Mouse (Mus musculus): Measurements from ENCODE around the gene Gm4952. TPM values are rescaled to one million over a fixed set of nuclear protein-coding genes. Genes with fewer than 3 reads are reported as not detected.
"Not testable (repeated sequence)": the region's sequence is repeated elsewhere in the genome, so short reads cannot be mapped to it uniquely, and the experiment has no call there.

Gene Gm4952
- polyA plus RNA-seq, 1 experiment, result not detected

DNA sequence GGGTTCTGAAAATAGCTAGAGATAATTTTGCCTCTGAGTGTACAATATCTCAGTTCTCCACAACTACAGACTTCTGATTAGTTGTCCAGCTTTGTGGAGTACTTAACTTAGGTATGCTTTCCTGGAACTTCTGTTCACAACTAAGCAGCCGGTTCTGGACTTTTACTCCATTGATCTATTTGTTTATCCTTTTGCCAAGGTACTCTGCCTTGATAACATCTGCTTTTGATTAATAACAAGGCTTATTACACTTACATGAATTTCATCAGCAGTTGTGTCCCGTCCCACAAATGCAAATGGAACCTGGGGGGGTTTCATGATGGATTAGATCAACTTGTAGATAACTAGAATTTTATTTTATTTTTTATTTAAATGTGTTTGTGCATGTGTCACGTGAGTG, 37.1 kb downstream of the Gm4952 start:
- no peak for DNase-seq
- no peak for TF ChIP-seq CTCF (IDR thresholded peaks at IDR 0.05; ENCODE audit: insufficient read depth, low read length)
- no peak for TF ChIP-seq POLR2A (IDR thresholded peaks at IDR 0.05; ENCODE audit: borderline replicate concordance, extremely low read depth, low read depth, low read length)
- 61% methylated on average over 3 of the region's 3 CpGs for WGBS
- Histone ChIP-seq H3K4me1 (ENCODE audit: control insufficient read depth, insufficient read depth, low read length) (no peaks in the 10 kb centered on the region), H3K4me3 (replicated peaks; ENCODE audit: extremely low read depth, low read depth, low read length) (no peak overlapping the region)

DNA sequence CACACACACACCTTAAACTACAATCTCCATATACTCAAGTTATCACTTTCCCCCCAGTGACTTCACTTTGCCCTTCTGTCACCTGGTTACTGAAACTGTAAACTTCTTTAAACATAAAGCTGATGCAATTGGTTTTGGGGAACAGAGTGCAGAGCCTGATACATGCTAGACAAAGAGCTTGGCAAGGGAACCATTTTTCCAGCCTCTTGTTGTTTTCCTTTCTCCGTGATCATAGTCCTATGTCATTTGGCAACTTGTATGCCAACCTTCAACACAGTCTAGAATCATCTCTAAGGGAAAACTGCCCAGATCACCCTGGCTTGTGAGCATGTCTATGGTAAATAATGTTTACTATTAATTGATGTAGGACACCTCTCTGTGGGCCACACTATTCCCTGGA, 38.3 kb downstream of the Gm4952 start:
- H3K4me3 ChIP-seq (replicated peaks; ENCODE audit: extremely low read depth, low read depth, low read length), result no peak overlapping the region
- TF ChIP-seq CTCF (IDR thresholded peaks at IDR 0.05; ENCODE audit: insufficient read depth, low read length) (no peak), POLR2A (IDR thresholded peaks at IDR 0.05; ENCODE audit: borderline replicate concordance, extremely low read depth, low read depth, low read length) (no peak)
- WGBS, result 64% methylated on average over 1 of the region's 1 CpGs
- no peak for DNase-seq
- H3K4me1 ChIP-seq (ENCODE audit: control insufficient read depth, insufficient read depth, low read length), result no peaks in the 10 kb centered on the region

DNA sequence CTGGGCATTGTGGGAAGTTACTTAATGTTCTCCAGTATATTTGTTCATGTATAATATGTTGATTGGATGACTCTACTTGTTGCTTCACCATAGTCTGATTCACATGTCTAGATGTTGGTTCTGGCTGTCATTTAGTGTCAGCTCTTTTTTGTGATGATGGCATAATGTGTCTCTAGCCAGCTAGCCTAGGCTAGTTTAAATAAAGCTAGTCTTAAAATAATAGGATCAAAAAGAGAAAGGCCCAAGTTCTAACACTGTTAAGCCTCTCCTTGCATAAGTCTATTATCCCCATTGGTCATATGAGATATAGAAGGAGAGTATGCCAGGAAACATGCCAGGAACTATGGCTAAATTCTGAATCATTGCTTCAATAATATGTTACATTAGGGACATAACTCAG, 49.7 kb downstream of the Gm4952 start:
- no peak overlapping the region for H3K4me3 ChIP-seq (replicated peaks; ENCODE audit: extremely low read depth, low read depth, low read length)
- DNase-seq, result no peak
- no peaks in the 10 kb centered on the region for H3K4me1 ChIP-seq (ENCODE audit: control insufficient read depth, insufficient read depth, low read length)
- TF ChIP-seq CTCF (IDR thresholded peaks at IDR 0.05; ENCODE audit: insufficient read depth, low read length), result no peak
- no peak for TF ChIP-seq POLR2A (IDR thresholded peaks at IDR 0.05; ENCODE audit: borderline replicate concordance, extremely low read depth, low read depth, low read length)

DNA sequence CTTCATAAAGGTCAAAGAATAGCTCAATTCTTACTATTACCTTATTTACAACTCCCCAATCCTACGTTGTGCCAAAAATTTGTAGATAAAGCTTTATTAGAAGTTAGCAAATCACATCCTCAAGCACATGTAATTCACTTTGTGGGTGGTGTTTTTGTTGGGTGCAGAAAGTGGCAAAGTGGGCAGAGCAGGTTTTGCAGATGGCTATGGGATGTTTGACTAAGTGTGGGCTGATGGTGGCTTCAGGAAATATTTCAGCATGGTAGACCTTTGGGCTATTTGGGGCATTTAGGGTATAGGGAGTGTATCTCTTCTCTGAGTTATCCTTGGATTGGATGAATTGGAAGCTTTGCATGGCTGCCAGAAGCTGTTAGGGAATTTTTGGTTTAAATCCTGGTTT, 66.4 kb downstream of the Gm4952 start:
- TF ChIP-seq CTCF (IDR thresholded peaks at IDR 0.05; ENCODE audit: insufficient read depth, low read length) (no peak), POLR2A (IDR thresholded peaks at IDR 0.05; ENCODE audit: borderline replicate concordance, extremely low read depth, low read depth, low read length) (no peak)
- Histone ChIP-seq H3K4me1 (ENCODE audit: control insufficient read depth, insufficient read depth, low read length) (no peaks in the 10 kb centered on the region), H3K4me3 (replicated peaks; ENCODE audit: extremely low read depth, low read depth, low read length) (no peak overlapping the region)
- no peak for DNase-seq
- 69% methylated on average over 1 of the region's 1 CpGs for WGBS

DNA sequence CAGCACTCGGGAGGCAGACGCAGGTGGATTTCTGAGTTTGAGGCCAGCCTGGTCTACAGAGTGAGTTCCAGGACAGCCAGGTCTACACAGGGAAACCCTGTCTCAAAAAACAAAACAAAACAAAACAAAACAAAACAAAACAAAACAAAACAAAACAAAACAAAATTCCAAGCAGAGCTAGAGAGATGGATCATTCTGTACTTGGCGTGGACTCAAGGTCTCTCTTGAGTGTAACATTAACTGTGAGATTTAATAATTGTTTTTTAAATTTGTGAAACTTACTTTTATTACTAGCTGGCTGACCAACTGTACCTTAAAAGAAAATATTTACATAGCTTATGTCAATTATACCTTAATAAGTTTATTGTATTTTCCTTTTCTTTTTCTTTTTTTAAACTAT, 68.8 kb downstream of the Gm4952 start:
- H3K4me1 ChIP-seq (ENCODE audit: control insufficient read depth, insufficient read depth, low read length); DNase-seq; H3K4me3 ChIP-seq (replicated peaks; ENCODE audit: extremely low read depth, low read depth, low read length): not testable (repeated sequence)
- WGBS, result 95% methylated on average over 3 of the region's 3 CpGs

DNA sequence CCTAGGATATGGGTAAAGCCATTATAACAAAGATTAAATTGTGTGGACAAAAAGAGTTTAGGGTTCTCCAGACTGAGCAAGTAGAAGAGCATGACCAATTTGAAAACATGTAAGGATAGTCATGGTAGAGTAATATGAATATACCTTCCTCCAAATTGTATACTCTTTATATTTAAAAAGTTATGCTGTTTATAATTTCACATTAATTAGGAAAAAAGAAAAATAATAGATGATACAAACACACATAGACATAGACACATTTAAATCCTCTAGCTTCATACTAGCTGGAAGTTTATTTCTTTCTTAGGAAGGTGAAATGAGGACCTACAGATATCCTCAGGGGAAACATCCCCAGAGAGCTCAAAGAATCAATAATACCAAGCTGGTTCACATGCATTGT, 70.4 kb downstream of the Gm4952 start, which contains the start of gene Olfr1442:
Olfr1442 (plus strand) TSS at position 301 of the 400 bp plus-strand sequence.
- no peaks in the 10 kb centered on the region for H3K4me1 ChIP-seq (ENCODE audit: control insufficient read depth, insufficient read depth, low read length)
- H3K4me3 ChIP-seq (replicated peaks; ENCODE audit: extremely low read depth, low read depth, low read length), result no peak within 1 kb of the TSS
- TF ChIP-seq POLR2A (IDR thresholded peaks at IDR 0.05; ENCODE audit: borderline replicate concordance, extremely low read depth, low read depth, low read length) (no peak), CTCF (IDR thresholded peaks at IDR 0.05; ENCODE audit: insufficient read depth, low read length) (no peak)
- DNase-seq, result no peak

DNA sequence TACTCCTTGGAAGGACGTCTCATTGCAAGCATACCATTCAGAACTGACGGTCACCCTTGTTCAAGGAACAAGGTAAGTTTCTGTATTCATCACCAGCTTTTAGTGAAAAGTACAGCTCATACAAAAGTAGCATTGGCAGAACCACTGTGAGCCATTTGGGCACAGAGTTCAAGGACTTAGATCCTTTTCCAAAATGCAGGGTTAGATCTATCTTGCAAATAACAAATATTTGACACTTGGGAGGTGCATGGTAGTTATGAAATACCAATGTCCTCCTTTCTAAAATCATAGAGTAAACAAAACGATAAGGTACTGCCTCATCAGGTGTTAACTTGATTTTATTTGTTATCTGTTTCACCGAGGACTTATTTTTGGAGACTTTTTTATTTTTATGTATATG, 71.3 kb downstream of the Gm4952 start:
- TF ChIP-seq CTCF (IDR thresholded peaks at IDR 0.05; ENCODE audit: insufficient read depth, low read length) (no peak), POLR2A (IDR thresholded peaks at IDR 0.05; ENCODE audit: borderline replicate concordance, extremely low read depth, low read depth, low read length) (no peak)

DNA sequence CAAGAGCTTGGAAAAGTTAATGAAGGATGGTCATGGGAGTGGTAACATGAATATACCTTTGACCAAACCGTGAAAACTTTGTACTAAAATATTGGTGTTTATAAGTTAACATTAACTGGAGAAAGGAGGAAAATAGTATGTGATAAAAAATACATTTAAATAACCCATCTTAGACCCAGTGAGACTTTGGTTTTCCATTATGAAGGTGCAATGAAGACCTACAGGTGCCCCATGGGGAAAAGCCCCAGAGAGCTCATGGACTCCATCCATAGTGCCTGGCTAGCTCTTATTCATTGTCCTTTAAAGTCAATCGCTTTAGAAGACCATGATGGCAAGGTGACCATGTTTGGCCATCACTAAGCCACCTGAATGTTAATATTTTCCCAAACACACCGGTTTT, 78.0 kb downstream of the Gm4952 start, which contains the start of gene Olfr1443:
Olfr1443 (plus strand) TSS at position 301 of the 400 bp plus-strand sequence.
- TF ChIP-seq POLR2A (IDR thresholded peaks at IDR 0.05; ENCODE audit: borderline replicate concordance, extremely low read depth, low read depth, low read length), result no peak
- TF ChIP-seq CTCF (IDR thresholded peaks at IDR 0.05; ENCODE audit: insufficient read depth, low read length), result no peak
- WGBS, result 65% methylated on average over 3 of the region's 3 CpGs
- DNase-seq, result no peak
- Histone ChIP-seq H3K4me1 (ENCODE audit: control insufficient read depth, insufficient read depth, low read length) (no peaks in the 10 kb centered on the region), H3K4me3 (replicated peaks; ENCODE audit: extremely low read depth, low read depth, low read length) (no peak within 1 kb of the TSS)

More for the DNA sequence above, 71.3 kb downstream of the Gm4952 start:
- Histone ChIP-seq H3K4me1 (ENCODE audit: control insufficient read depth, insufficient read depth, low read length) (no peaks in the 10 kb centered on the region), H3K4me3 (replicated peaks; ENCODE audit: extremely low read depth, low read depth, low read length) (no peak overlapping the region)
- WGBS, result 79% methylated on average over 4 of the region's 4 CpGs
- no peak for DNase-seq

Other genes with a start within 250 kb of the Gm4952 start
- gene Olfr1440, start 212.7 kb upstream of the Gm4952 start, polyA plus RNA-seq (2012; rRNA removed), result not detected in 2 replicates
- not detected in 2 replicates for gene Olfr1441, start 182.5 kb upstream of the Gm4952 start, polyA plus RNA-seq (2012; rRNA removed)
- not detected in 2 replicates for gene Pfpl, start 172.1 kb upstream of the Gm4952 start, polyA plus RNA-seq (2012; rRNA removed)
- 22.2 and 35.3 TPM in 2 replicates for gene Mpeg1, start 139.2 kb upstream of the Gm4952 start, polyA plus RNA-seq (2012; rRNA removed)
- gene Dtx4, start 98.5 kb upstream of the Gm4952 start, polyA plus RNA-seq (2012; rRNA removed), result 10.3 and 13.8 TPM in 2 replicates
- gene Fam111a, start 54.2 kb upstream of the Gm4952 start, polyA plus RNA-seq (2012; rRNA removed), result 1.4 and 2.8 TPM in 2 replicates
- not detected in 2 replicates for gene Glyat, start 33.3 kb downstream of the Gm4952 start, polyA plus RNA-seq (2012; rRNA removed)
- not detected in 2 replicates for gene Olfr1442, start 70.5 kb downstream of the Gm4952 start, polyA plus RNA-seq (2012; rRNA removed)
- gene Olfr1443, start 78.1 kb downstream of the Gm4952 start, polyA plus RNA-seq (2012; rRNA removed), result not detected in 2 replicates
- gene Keg1, start 95.8 kb downstream of the Gm4952 start, polyA plus RNA-seq (2012; rRNA removed), result 0.06 TPM in 1 of 2 replicates, not detected in the other
- 0.70 and 1.0 TPM in 2 replicates for gene Cntf, start 165.7 kb downstream of the Gm4952 start, polyA plus RNA-seq (2012; rRNA removed)
- gene Zfp91, start 196.2 kb downstream of the Gm4952 start, polyA plus RNA-seq (2012; rRNA removed), result 10.9 and 14.7 TPM in 2 replicates
- 3.8 and 6.1 TPM in 2 replicates for gene Lpxn, start 196.2 kb downstream of the Gm4952 start, polyA plus RNA-seq (2012; rRNA removed)
- not detected in 2 replicates for gene Gm5244, start 246.7 kb downstream of the Gm4952 start, polyA plus RNA-seq (2012; rRNA removed)

Measured in lung, adult 2 months (tissue).